Mouse (Mus musculus): ENCODE results near the gene Cgnl1. TPM values are rescaled to one million over a fixed set of nuclear protein-coding genes. Genes with fewer than 3 reads are reported as not detected.

Cgnl1 gene
- total and polyA plus RNA-seq, 2 experiments from 2014 or later = 4.9 to 5.7 TPM

- peaks cover 4% of the 10 kb centered on the region; the same call in 1 of the 2 replicates for H3K27me3 ChIP-seq (ENCODE audit: insufficient read depth, low read length)
- H3K4me1 ChIP-seq (ENCODE audit: insufficient read depth, low read length) = no peaks in the 10 kb centered on the region
- ATAC-seq (ENCODE audit: low FRiP score) (no peak), DNase-seq (ENCODE audit: low spot score) (no peak)
- H3K27ac ChIP-seq (ENCODE audit: low read depth, low read length) = no peak overlapping the region
- no peaks in the 10 kb centered on the region for H3K9me3 ChIP-seq (ENCODE audit: low read length)
- TF ChIP-seq CTCF (IDR thresholded peaks at IDR 0.05) = no peak
- no peak overlapping the region for H3K9ac ChIP-seq (replicated peaks; ENCODE audit: low read length, poor library complexity, severe bottlenecking)
- WGBS = 77% methylated on average over 8 of the region's 8 CpGs
- no peak overlapping the region for H3K4me2 ChIP-seq (ENCODE audit: low read depth, low read length, poor library complexity, severe bottlenecking)
- H3K36me3 ChIP-seq (ENCODE audit: insufficient read depth, low read length) = no peaks in the 10 kb centered on the region
- no peak overlapping the region for H3K4me3 ChIP-seq (ENCODE audit: low read depth, low read length)
Measured at GRCm38 (mm10) chr9:71757386-71757785, 14.0 kb downstream of the Cgnl1 start.

- DNase-seq (ENCODE audit: low spot score) (no peak), ATAC-seq (ENCODE audit: low FRiP score) (no peak)
- Histone ChIP-seq H3K36me3 (ENCODE audit: insufficient read depth, low read length) (no peaks in the 10 kb centered on the region), H3K4me1 (ENCODE audit: insufficient read depth, low read length) (no peaks in the 10 kb centered on the region), H3K4me3 (ENCODE audit: low read depth, low read length) (no peak overlapping the region), H3K4me2 (ENCODE audit: low read depth, low read length, poor library complexity, severe bottlenecking) (no peak overlapping the region), H3K9ac (replicated peaks; ENCODE audit: low read length, poor library complexity, severe bottlenecking) (no peak overlapping the region), H3K27me3 (ENCODE audit: insufficient read depth, low read length) (peaks cover 4% of the 10 kb centered on the region; the same call in 1 of the 2 replicates), H3K9me3 (ENCODE audit: low read length) (no peaks in the 10 kb centered on the region), H3K27ac (ENCODE audit: low read depth, low read length) (no peak overlapping the region)
- WGBS = 54% methylated on average over 4 of the region's 4 CpGs
- no peak for TF ChIP-seq CTCF (IDR thresholded peaks at IDR 0.05)
Measured at GRCm38 (mm10) chr9:71756916-71757315, 14.5 kb downstream of the Cgnl1 start.

- H3K27me3 ChIP-seq (ENCODE audit: insufficient read depth, low read length) = no peaks in the 10 kb centered on the region
- 61% methylated on average over 4 of the region's 4 CpGs for WGBS
- no peak overlapping the region for H3K4me2 ChIP-seq (ENCODE audit: low read depth, low read length, poor library complexity, severe bottlenecking)
- no peak overlapping the region for H3K27ac ChIP-seq (ENCODE audit: low read depth, low read length)
- H3K4me1 ChIP-seq (ENCODE audit: insufficient read depth, low read length) = no peaks in the 10 kb centered on the region
- H3K9me3 ChIP-seq (ENCODE audit: low read length) = no peaks in the 10 kb centered on the region
- H3K36me3 ChIP-seq (ENCODE audit: insufficient read depth, low read length) = no peaks in the 10 kb centered on the region
- ATAC-seq (ENCODE audit: low FRiP score) (no peak), DNase-seq (ENCODE audit: low spot score) (no peak)
- no peak overlapping the region for H3K9ac ChIP-seq (replicated peaks; ENCODE audit: low read length, poor library complexity, severe bottlenecking)
- no peak overlapping the region for H3K4me3 ChIP-seq (ENCODE audit: low read depth, low read length)
- no peak for TF ChIP-seq CTCF (IDR thresholded peaks at IDR 0.05)
Measured at GRCm38 (mm10) chr9:71753981-71754380, 17.4 kb downstream of the Cgnl1 start.

GRCm38 (mm10) chr9:71753529-71753928 is 17.9 kb downstream of the Cgnl1 start:
- H3K36me3 ChIP-seq (ENCODE audit: insufficient read depth, low read length) = no peaks in the 10 kb centered on the region
- no peak for DNase-seq (ENCODE audit: low spot score)
- no peaks in the 10 kb centered on the region for H3K4me1 ChIP-seq (ENCODE audit: insufficient read depth, low read length)
- TF ChIP-seq CTCF (IDR thresholded peaks at IDR 0.05) = no peak
- no peak overlapping the region for H3K27ac ChIP-seq (ENCODE audit: low read depth, low read length)
- no peak overlapping the region for H3K4me2 ChIP-seq (ENCODE audit: low read depth, low read length, poor library complexity, severe bottlenecking)
- no peak for ATAC-seq (ENCODE audit: low FRiP score)
- 67% methylated on average over 4 of the region's 4 CpGs for whole genome bisulfite sequencing
- H3K9ac ChIP-seq (replicated peaks; ENCODE audit: low read length, poor library complexity, severe bottlenecking) = no peak overlapping the region
- no peaks in the 10 kb centered on the region for H3K27me3 ChIP-seq (ENCODE audit: insufficient read depth, low read length)
- H3K9me3 ChIP-seq (ENCODE audit: low read length) = no peaks in the 10 kb centered on the region
- no peak overlapping the region for H3K4me3 ChIP-seq (ENCODE audit: low read depth, low read length)

- ATAC-seq (ENCODE audit: low FRiP score) = no peak
- Histone ChIP-seq H3K27ac (ENCODE audit: low read depth, low read length) (peak overlapping the region; percentile 32; the same call in 1 of the 2 replicates), H3K4me2 (ENCODE audit: low read depth, low read length, poor library complexity, severe bottlenecking) (no peak overlapping the region), H3K4me3 (ENCODE audit: low read depth, low read length) (no peak overlapping the region), H3K9ac (replicated peaks; ENCODE audit: low read length, poor library complexity, severe bottlenecking) (no peak overlapping the region), H3K36me3 (ENCODE audit: insufficient read depth, low read length) (no peaks in the 10 kb centered on the region), H3K9me3 (ENCODE audit: low read length) (no peaks in the 10 kb centered on the region), H3K4me1 (ENCODE audit: insufficient read depth, low read length) (no peaks in the 10 kb centered on the region), H3K27me3 (ENCODE audit: insufficient read depth, low read length) (no peaks in the 10 kb centered on the region)
- no peak for TF ChIP-seq CTCF (IDR thresholded peaks at IDR 0.05)
- no peak for DNase-seq (ENCODE audit: low spot score)
- WGBS = 63% methylated on average over 2 of the region's 2 CpGs
Measured at GRCm38 (mm10) chr9:71753117-71753516, 18.3 kb downstream of the Cgnl1 start.

GRCm38 (mm10) chr9:71750015-71750672 is 21.3 kb downstream of the Cgnl1 start:
- H3K36me3 ChIP-seq (ENCODE audit: insufficient read depth, low read length) = no peaks in the 10 kb centered on the region
- H3K27ac ChIP-seq (ENCODE audit: low read depth, low read length) = no peak overlapping the region
- TF ChIP-seq CTCF (IDR thresholded peaks at IDR 0.05) = no peak
- H3K9me3 ChIP-seq (ENCODE audit: low read length) = no peaks in the 10 kb centered on the region
- peak; percentile 30 for DNase-seq (ENCODE audit: low spot score)
- no peak overlapping the region for H3K9ac ChIP-seq (replicated peaks; ENCODE audit: low read length, poor library complexity, severe bottlenecking)
- no peaks in the 10 kb centered on the region for H3K27me3 ChIP-seq (ENCODE audit: insufficient read depth, low read length)
- H3K4me3 ChIP-seq (ENCODE audit: low read depth, low read length) = no peak overlapping the region
- 13% methylated on average over 4 of the region's 4 CpGs for WGBS
- ATAC-seq (ENCODE audit: low FRiP score) = no peak
- H3K4me1 ChIP-seq (ENCODE audit: insufficient read depth, low read length) = no peaks in the 10 kb centered on the region
- H3K4me2 ChIP-seq (ENCODE audit: low read depth, low read length, poor library complexity, severe bottlenecking) = no peak overlapping the region

Data from midbrain, postnatal 0 days (tissue).